Mouse (Mus musculus): Measurements from ENCODE around the gene Dedd2. TPM values are rescaled to one million over a fixed set of nuclear protein-coding genes. Genes with fewer than 3 reads are reported as not detected.

Gene Dedd2
- polyA plus RNA-seq, 1 experiment, result 12.7 TPM

GRCm38 (mm10) chr7:25219756-25220456, 509 bp downstream of the Dedd2 start:
- H3K27ac ChIP-seq (ENCODE audit: insufficient read depth, low read depth, low read length), result peak overlapping the region; percentile 70
- no peak for TF ChIP-seq POLR2A (IDR thresholded peaks at IDR 0.05; ENCODE audit: borderline replicate concordance, low read depth, low read length)
- TF ChIP-seq CTCF (IDR thresholded peaks at IDR 0.05; ENCODE audit: low read depth, low read length), result no peak
- H3K4me1 ChIP-seq (ENCODE audit: control insufficient read depth, insufficient read depth, low read length), result peaks cover 27% of the 10 kb centered on the region
- H3K4me3 ChIP-seq (ENCODE audit: insufficient read depth, low read length), result peak overlapping the region; percentile 96

GRCm38 (mm10) chr7:25219416-25219750, 1.0 kb downstream of the Dedd2 start:
- H3K27ac ChIP-seq (ENCODE audit: insufficient read depth, low read depth, low read length), result peak overlapping the region; percentile 54
- peak overlapping the region; percentile 96 for H3K4me3 ChIP-seq (ENCODE audit: insufficient read depth, low read length)
- TF ChIP-seq CTCF (IDR thresholded peaks at IDR 0.05; ENCODE audit: low read depth, low read length) (no peak), POLR2A (IDR thresholded peaks at IDR 0.05; ENCODE audit: borderline replicate concordance, low read depth, low read length) (no peak)
- peaks cover 27% of the 10 kb centered on the region for H3K4me1 ChIP-seq (ENCODE audit: control insufficient read depth, insufficient read depth, low read length)

DNA sequence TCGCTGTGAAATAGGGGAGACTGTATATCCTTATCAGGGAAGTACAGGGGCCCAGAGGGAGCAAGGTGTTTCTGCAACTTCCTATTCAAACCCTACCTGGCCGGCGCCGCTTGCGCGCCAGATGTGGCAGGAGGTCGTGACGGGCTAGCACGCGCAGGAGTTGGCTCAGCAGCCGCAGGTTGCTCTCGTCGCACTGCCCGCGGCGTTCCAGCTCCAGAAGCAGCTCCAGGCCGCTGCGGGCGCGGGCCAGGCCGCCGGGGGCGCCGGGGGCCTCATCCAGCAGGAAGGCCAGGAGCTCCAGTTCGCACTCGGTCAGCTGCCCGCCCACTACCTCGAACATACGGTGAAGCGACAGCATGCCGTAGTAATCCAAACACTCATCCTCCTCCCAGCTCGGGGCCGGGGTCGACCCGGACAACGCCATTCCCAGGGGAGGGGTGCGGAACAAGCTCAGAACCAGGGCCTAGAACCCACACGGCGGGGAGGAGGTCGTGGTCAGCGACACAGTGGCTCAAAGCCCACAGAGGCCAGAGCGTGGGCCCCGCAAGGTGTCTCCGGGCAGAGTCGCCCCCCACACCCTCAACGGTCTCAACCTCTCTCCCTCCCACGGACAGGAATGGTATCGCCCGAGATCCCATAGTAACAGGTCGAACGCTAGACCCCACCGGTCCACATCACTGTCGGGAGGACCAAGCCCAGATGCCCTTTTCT, 1.6 kb downstream of the Dedd2 start:
- H3K4me3 ChIP-seq (ENCODE audit: insufficient read depth, low read length), result peak overlapping the region; percentile 96
- peaks cover 27% of the 10 kb centered on the region for H3K4me1 ChIP-seq (ENCODE audit: control insufficient read depth, insufficient read depth, low read length)
- 0 out of 2 replicates have a peak overlapping the region, but pooled peaks have one; percentile 54 for H3K27ac ChIP-seq (ENCODE audit: insufficient read depth, low read depth, low read length)
- no peak for TF ChIP-seq POLR2A (IDR thresholded peaks at IDR 0.05; ENCODE audit: borderline replicate concordance, low read depth, low read length)
- no peak for TF ChIP-seq CTCF (IDR thresholded peaks at IDR 0.05; ENCODE audit: low read depth, low read length)

DNA sequence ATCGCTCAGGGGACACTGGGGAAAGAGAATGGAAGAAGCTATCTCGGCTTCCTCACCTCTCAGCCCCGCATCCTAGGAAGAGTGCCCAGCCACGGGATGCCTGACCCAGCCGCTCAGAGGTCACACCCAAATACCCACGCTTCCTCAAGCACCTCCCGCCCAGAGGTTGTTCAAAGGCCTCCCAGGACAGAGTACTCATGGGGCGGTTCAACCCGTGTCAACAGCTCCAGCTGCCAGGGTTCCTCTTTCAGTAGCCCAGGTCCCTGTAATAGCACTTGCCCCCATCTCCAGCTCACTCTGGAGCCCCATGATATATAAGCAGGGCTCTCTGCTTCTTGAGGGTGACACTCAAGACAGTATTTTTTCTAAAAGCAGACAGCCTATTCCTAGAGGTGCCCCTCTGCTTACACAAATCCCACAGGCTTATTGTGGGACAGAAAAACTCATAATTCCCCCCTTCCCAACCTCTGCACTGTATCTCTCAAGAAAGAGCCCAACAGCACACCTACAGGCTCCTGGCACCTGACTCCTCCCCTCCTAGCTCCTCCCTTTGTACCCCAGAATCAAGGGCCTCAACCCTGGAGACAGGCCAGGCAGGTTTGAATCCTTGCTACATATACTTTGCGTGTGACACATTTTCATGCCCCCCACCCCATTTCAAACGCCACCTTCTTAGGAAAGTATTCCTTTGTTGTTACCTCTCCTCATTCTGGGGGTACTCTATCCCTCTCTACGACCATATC, 2.6 kb downstream of the Dedd2 start:
- Histone ChIP-seq H3K4me3 (ENCODE audit: insufficient read depth, low read length) (no peak overlapping the region), H3K27ac (ENCODE audit: insufficient read depth, low read depth, low read length) (no peak overlapping the region), H3K4me1 (ENCODE audit: control insufficient read depth, insufficient read depth, low read length) (peaks cover 30% of the 10 kb centered on the region)
- no peak for TF ChIP-seq POLR2A (IDR thresholded peaks at IDR 0.05; ENCODE audit: borderline replicate concordance, low read depth, low read length)
- TF ChIP-seq CTCF (IDR thresholded peaks at IDR 0.05; ENCODE audit: low read depth, low read length), result no peak

GRCm38 (mm10) chr7:25214172-25214571, 6.2 kb downstream of the Dedd2 start:
- no peak overlapping the region for H3K4me3 ChIP-seq (ENCODE audit: insufficient read depth, low read length)
- TF ChIP-seq CTCF (IDR thresholded peaks at IDR 0.05; ENCODE audit: low read depth, low read length) (no peak), POLR2A (IDR thresholded peaks at IDR 0.05; ENCODE audit: borderline replicate concordance, low read depth, low read length) (no peak)
- H3K27ac ChIP-seq (ENCODE audit: insufficient read depth, low read depth, low read length), result no peak overlapping the region
- H3K4me1 ChIP-seq (ENCODE audit: control insufficient read depth, insufficient read depth, low read length), result peaks cover 21% of the 10 kb centered on the region

GRCm38 (mm10) chr7:25213099-25213498, 7.3 kb downstream of the Dedd2 start:
- TF ChIP-seq POLR2A (IDR thresholded peaks at IDR 0.05; ENCODE audit: borderline replicate concordance, low read depth, low read length), result no peak
- no peak for TF ChIP-seq CTCF (IDR thresholded peaks at IDR 0.05; ENCODE audit: low read depth, low read length)
- Histone ChIP-seq H3K27ac (ENCODE audit: insufficient read depth, low read depth, low read length) (no peak overlapping the region; the same call in 1 of the 2 replicates), H3K4me1 (ENCODE audit: control insufficient read depth, insufficient read depth, low read length) (peaks cover 16% of the 10 kb centered on the region), H3K4me3 (ENCODE audit: insufficient read depth, low read length) (no peak overlapping the region)

DNA sequence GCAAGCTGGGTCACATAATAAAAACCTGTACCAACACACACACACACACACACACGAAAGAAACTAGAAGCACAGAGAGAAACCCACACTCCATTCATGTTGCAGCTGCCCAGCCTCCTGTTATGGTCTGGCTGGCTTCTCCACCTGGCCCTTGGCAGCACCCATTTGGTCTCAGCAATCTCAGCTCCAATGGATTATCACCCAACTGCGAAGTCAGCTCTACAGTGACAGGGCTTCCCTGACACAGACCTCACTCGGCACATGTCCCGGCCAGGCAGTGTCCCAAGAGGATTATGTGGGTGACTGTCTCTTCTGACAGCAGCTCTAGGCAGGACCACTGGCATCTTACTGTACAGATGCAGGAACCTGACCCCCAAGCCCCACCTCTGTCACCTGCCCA, 9.9 kb downstream of the Dedd2 start:
- Histone ChIP-seq H3K4me1 (ENCODE audit: control insufficient read depth, insufficient read depth, low read length) (peaks cover 15% of the 10 kb centered on the region), H3K27ac (ENCODE audit: insufficient read depth, low read depth, low read length) (no peak overlapping the region), H3K4me3 (ENCODE audit: insufficient read depth, low read length) (no peak overlapping the region)
- no peak for TF ChIP-seq CTCF (IDR thresholded peaks at IDR 0.05; ENCODE audit: low read depth, low read length)

DNA sequence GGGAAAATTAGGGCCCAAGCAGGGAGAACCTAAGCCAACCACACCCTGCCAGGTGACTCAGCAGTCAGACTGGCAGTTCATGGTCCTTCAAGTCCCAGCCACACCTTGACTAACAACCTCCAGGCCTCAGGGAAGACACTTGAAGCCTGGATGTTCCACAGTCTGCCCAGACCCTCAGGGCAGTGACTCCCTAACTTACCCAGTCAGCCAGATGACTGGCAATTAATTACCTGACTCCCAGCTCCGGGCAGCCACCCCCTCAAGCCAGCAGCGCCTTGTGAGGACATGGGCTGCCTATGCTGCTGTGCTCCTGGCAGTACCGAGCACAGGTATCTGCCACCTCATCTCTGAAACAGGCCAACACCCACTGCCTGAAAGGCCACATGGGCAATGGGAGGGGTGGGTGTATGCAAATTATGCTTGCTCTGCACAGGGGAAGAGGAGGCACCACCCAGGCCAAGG, 11.2 kb downstream of the Dedd2 start:
- Histone ChIP-seq H3K4me3 (ENCODE audit: insufficient read depth, low read length) (no peak overlapping the region), H3K27ac (ENCODE audit: insufficient read depth, low read depth, low read length) (no peak overlapping the region)
- TF ChIP-seq POLR2A (IDR thresholded peaks at IDR 0.05; ENCODE audit: borderline replicate concordance, low read depth, low read length), result no peak
- TF ChIP-seq CTCF (IDR thresholded peaks at IDR 0.05; ENCODE audit: low read depth, low read length), result no peak

DNA sequence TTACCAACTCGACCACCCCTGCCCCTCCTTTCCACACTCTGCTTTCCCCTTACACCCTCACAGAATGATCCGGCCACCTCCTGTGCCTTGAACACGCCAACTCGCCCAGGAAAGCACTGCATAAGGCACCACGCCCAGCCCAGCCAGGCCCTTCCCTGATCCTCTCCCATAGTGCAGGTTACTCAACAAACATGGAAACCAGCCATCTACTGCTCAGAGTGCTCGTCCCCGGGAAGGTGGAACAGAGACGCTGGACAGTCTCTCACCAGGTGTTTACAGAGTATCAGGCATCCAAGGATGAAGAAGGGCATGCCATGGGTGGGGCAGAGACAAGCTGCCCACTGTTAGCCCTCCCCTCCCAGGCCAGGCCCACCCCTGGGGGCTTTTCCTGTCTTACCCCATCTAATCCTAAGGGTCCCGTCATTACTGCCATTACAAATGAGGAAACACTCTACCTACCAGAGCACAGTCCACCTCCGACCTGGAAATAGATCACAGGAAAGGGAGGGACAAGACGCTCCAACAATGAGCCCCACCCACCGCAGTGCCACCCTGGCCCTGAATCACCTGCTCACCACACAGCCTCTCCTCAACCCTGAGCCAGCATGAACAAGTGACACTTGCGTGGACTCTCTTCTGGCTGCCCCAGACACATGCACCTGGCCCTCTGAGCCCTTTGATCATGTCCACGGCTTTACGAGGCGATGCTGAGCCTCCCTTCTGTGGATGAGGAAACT, 14.2 kb downstream of the Dedd2 start:
- no peak overlapping the region for H3K27ac ChIP-seq (ENCODE audit: insufficient read depth, low read depth, low read length)
- no peak overlapping the region for H3K4me3 ChIP-seq (ENCODE audit: insufficient read depth, low read length)
- H3K4me1 ChIP-seq (ENCODE audit: control insufficient read depth, insufficient read depth, low read length), result peaks cover 13% of the 10 kb centered on the region
- TF ChIP-seq POLR2A (IDR thresholded peaks at IDR 0.05; ENCODE audit: borderline replicate concordance, low read depth, low read length) (no peak), CTCF (IDR thresholded peaks at IDR 0.05; ENCODE audit: low read depth, low read length) (no peak)

More for the DNA sequence above, 11.2 kb downstream of the Dedd2 start:
- H3K4me1 ChIP-seq (ENCODE audit: control insufficient read depth, insufficient read depth, low read length), result peaks cover 17% of the 10 kb centered on the region
